Mouse (Mus musculus): ENCODE data around the gene Lmnb2. TPM values are rescaled to one million over a fixed set of nuclear protein-coding genes. Genes with fewer than 3 reads are reported as not detected.
A peak's percentile ranks its signal among the peaks of the same experiment; 100 is the strongest.

The Lmnb2 gene
- polyA plus RNA-seq, 1 experiment from 2014 or later = 12.1 TPM

DNA sequence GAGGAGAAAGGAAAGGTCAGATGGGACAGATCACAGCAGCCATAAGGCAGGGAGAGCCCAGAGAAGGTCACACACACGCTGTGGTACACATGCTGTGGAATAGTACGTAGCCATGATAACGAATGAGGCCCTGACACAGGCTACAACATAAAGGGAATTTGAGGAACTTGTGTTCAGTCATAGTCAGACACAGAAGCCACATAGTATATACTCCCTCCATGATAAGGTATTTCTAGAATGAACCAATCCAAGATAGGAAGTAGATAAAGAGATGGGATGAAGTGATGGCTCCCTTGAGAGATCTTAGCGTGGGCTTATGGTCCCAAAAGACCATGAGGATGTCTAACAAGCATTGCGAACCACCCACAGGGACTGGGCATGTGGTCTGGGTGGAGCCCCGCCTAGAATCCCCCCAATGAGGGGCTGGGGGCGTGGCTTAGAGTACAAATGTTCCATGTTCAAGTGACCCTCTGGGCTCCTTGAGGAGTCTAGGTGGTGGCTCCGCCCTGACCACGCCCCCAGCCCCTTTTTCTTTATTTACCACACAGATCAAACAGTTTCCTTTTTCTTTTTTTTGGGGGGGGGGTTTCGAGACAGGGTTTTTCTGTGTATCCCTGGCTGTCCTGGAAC lies 33.8 kb upstream of the Lmnb2 start:
- no peak overlapping the region for H3K4me2 ChIP-seq (replicated peaks; ENCODE audit: low read depth, low read length)
- H3K9ac ChIP-seq (replicated peaks; ENCODE audit: low read depth, low read length) = no peak overlapping the region
- WGBS = 78% methylated on average over 10 of the region's 10 CpGs
- H3K27me3 ChIP-seq (ENCODE audit: control insufficient read depth, insufficient read depth, low read length) = no peaks in the 10 kb centered on the region
- no peak overlapping the region for H3K4me3 ChIP-seq (ENCODE audit: low read depth, low read length)
- no peaks in the 10 kb centered on the region for H3K9me3 ChIP-seq (ENCODE audit: control insufficient read depth, low read depth, low read length)
- H3K4me1 ChIP-seq (ENCODE audit: control insufficient read depth, insufficient read depth, low read length) = peaks cover 27% of the 10 kb centered on the region
- no peak for ATAC-seq (ENCODE audit: insufficient number of reproducible peaks, insufficient read depth, low FRiP score, low read depth)
- H3K36me3 ChIP-seq (ENCODE audit: control insufficient read depth, insufficient read depth, low read length) = no peaks in the 10 kb centered on the region
- no peak overlapping the region for H3K27ac ChIP-seq (ENCODE audit: low read length)

DNA sequence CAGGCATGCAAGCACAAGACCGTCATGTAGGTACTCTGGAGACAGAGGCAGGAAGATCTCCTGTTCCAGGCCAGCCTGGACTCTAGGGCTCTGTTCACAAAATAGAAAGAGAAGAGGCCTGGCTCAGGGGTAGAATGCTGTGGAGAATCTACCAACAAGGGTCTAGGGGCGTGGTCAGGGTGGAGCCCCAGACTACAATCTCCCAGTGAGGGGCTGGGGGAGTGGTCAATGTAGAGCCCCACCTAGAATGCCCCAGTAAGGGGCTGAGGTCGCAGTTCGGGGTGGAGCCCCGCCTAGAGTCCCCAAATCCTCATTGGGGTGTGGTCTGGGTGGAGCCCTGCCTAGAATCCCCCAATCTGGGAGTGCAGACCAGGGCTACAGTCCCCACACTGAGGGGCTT lies 32.3 kb upstream of the Lmnb2 start:
- Histone ChIP-seq H3K4me1 (ENCODE audit: control insufficient read depth, insufficient read depth, low read length) (peaks cover 26% of the 10 kb centered on the region), H3K27ac (ENCODE audit: low read length) (no peak overlapping the region), H3K36me3 (ENCODE audit: control insufficient read depth, insufficient read depth, low read length) (no peaks in the 10 kb centered on the region), H3K9me3 (ENCODE audit: control insufficient read depth, low read depth, low read length) (no peaks in the 10 kb centered on the region), H3K27me3 (ENCODE audit: control insufficient read depth, insufficient read depth, low read length) (no peaks in the 10 kb centered on the region), H3K4me3 (ENCODE audit: low read depth, low read length) (no peak overlapping the region), H3K9ac (replicated peaks; ENCODE audit: low read depth, low read length) (no peak overlapping the region), H3K4me2 (replicated peaks; ENCODE audit: low read depth, low read length) (no peak overlapping the region)
- no peak for ATAC-seq (ENCODE audit: insufficient number of reproducible peaks, insufficient read depth, low FRiP score, low read depth)
- WGBS = 22% methylated on average over 5 of the region's 5 CpGs

DNA sequence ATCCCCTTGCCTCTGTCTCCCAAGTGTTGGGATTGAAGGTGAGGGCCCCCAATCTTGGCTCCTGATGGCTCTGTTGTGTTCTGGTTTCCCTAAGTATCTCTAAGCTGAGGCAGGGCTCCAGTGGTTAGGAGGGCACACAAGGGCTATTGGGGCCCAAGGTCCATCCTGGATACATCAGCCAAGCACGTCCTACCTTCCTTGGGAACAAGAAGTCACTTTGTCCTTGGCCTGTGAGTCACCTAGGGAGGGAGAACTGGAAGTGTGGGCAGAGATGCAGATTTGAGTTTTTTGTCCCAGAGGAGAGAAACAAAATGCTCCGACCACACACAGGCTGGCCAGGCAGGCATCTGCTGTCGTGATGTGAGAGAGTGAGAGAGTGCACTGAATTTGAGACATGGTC lies 31.0 kb upstream of the Lmnb2 start:
- Histone ChIP-seq H3K9ac (replicated peaks; ENCODE audit: low read depth, low read length) (no peak overlapping the region), H3K4me1 (ENCODE audit: control insufficient read depth, insufficient read depth, low read length) (peaks cover 16% of the 10 kb centered on the region), H3K4me2 (replicated peaks; ENCODE audit: low read depth, low read length) (no peak overlapping the region), H3K27me3 (ENCODE audit: control insufficient read depth, insufficient read depth, low read length) (no peaks in the 10 kb centered on the region), H3K9me3 (ENCODE audit: control insufficient read depth, low read depth, low read length) (no peaks in the 10 kb centered on the region), H3K4me3 (ENCODE audit: low read depth, low read length) (no peak overlapping the region), H3K27ac (ENCODE audit: low read length) (0 out of 2 replicates have a peak overlapping the region, but pooled peaks have one; percentile 15), H3K36me3 (ENCODE audit: control insufficient read depth, insufficient read depth, low read length) (no peaks in the 10 kb centered on the region)
- WGBS = 79% methylated on average over 3 of the region's 3 CpGs
- no peak for ATAC-seq (ENCODE audit: insufficient number of reproducible peaks, insufficient read depth, low FRiP score, low read depth)

DNA sequence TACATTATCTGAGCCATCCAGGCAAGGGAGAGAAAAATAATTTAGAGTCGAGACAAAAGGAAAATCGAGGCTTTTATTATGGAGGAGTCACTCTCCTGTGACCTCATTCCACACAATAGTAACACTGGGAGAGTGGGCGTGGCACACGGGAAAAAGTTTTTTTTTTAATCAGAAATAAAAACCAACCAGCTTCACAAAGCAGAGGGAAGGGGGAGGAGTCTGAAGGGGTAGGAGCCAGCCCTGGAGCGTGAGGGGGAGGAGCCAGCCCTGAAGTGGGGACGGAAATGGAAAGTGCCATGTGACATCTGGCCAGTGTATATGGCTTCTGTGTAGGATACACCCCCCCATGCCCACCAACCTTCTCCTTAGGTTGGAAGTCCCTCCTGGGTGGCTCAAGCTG lies 30.5 kb upstream of the Lmnb2 start:
- no peaks in the 10 kb centered on the region for H3K9me3 ChIP-seq (ENCODE audit: control insufficient read depth, low read depth, low read length)
- WGBS = 28% methylated on average over 6 of the region's 6 CpGs
- H3K4me3 ChIP-seq (ENCODE audit: low read depth, low read length) = no peak overlapping the region
- H3K4me2 ChIP-seq (replicated peaks; ENCODE audit: low read depth, low read length) = no peak overlapping the region
- no peaks in the 10 kb centered on the region for H3K36me3 ChIP-seq (ENCODE audit: control insufficient read depth, insufficient read depth, low read length)
- H3K27ac ChIP-seq (ENCODE audit: low read length) = peak overlapping the region; percentile 39; the same call in 1 of the 2 replicates
- H3K4me1 ChIP-seq (ENCODE audit: control insufficient read depth, insufficient read depth, low read length) = peaks cover 19% of the 10 kb centered on the region
- no peak overlapping the region for H3K9ac ChIP-seq (replicated peaks; ENCODE audit: low read depth, low read length)
- peak; percentile 67 for ATAC-seq (ENCODE audit: insufficient number of reproducible peaks, insufficient read depth, low FRiP score, low read depth)
- H3K27me3 ChIP-seq (ENCODE audit: control insufficient read depth, insufficient read depth, low read length) = no peaks in the 10 kb centered on the region

DNA sequence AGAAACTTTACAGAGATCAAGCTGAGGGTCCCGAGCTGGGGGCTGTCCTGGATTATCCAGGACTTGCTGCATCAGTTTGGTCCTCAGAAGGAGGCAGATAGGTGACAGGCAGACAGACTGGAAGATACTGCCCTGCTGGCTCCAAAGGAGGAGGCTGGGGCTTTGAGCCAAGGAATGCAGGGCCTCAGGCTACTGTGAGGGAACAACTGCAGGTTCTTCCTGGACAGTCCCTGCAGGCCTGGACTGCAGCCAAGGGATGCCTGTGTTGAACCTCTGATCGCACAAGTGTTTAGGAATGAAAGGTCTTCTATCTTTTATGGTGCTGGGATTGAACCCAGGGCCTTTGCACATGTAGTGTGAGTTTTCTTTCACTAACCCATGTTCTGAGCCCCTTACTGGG lies 29.8 kb upstream of the Lmnb2 start:
- Histone ChIP-seq H3K9me3 (ENCODE audit: control insufficient read depth, low read depth, low read length) (no peaks in the 10 kb centered on the region), H3K27ac (ENCODE audit: low read length) (peak overlapping the region; percentile 27; the same call in 1 of the 2 replicates), H3K9ac (replicated peaks; ENCODE audit: low read depth, low read length) (0 out of 2 replicates have a peak overlapping the region, but pooled peaks have one; percentile 1), H3K4me2 (replicated peaks; ENCODE audit: low read depth, low read length) (no peak overlapping the region), H3K4me3 (ENCODE audit: low read depth, low read length) (no peak overlapping the region), H3K36me3 (ENCODE audit: control insufficient read depth, insufficient read depth, low read length) (no peaks in the 10 kb centered on the region), H3K27me3 (ENCODE audit: control insufficient read depth, insufficient read depth, low read length) (no peaks in the 10 kb centered on the region), H3K4me1 (ENCODE audit: control insufficient read depth, insufficient read depth, low read length) (peaks cover 21% of the 10 kb centered on the region)
- ATAC-seq (ENCODE audit: insufficient number of reproducible peaks, insufficient read depth, low FRiP score, low read depth) = no peak
- WGBS = 26% methylated on average over 2 of the region's 2 CpGs

DNA sequence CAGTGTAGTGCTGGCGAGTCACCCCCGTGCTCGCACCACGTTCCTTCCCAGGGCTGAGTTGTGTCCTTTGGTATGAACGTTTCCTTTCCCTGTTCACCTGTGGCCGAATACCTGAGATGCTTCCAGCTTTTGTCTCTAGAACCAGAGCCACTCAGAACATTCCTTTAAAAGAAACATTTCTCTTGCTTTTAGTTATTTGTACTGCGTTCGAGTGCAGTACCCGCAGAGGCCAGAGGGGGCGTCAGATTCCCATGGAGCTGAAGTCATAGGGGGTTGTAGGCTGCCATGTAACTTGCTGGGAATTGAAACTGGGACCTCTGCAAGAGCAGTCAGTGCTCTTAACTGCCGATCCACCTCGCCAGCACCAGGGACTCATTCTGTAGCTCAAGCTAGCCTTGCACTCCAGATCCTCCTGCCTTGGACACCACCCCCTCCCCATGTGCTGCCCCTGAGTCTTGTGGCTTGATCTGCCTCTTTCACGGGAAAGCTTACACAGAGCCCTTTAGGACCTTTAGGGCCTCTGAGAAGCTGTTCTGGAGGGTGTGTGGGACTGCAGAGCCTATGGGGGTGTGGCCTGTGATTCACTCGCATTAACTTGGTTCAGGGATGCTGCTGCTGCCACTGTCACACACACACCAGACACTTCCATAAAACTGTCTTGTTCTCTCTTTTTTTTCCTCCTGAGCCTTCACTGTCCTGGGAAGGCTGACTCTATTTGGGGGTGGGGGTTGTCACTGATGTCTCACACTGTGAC lies 28.8 kb upstream of the Lmnb2 start:
- 64% methylated on average over 14 of the region's 14 CpGs for WGBS

DNA sequence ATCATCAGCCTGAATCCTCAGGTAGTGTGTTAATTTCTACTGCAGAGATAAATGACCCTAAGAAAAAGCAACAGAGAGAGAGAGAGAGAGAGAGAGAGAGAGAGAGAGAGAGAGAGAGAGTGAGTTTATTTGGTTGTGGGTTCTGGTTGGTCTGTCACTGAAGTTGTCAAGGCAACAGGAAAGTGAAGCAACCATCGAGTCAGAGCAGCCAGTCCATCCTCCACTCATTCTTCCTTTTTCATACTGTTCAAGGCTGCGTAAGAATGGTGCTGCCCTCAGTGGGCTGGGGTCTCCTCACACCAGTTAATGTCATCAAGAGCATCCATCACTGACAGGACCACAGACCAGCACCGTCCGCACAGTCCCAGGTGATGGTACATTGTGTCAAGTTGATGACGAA lies 26.2 kb upstream of the Lmnb2 start:
- ATAC-seq (ENCODE audit: insufficient number of reproducible peaks, insufficient read depth, low FRiP score, low read depth) = no peak
- WGBS = 72% methylated on average over 5 of the region's 5 CpGs

More for the DNA sequence above, 28.8 kb upstream of the Lmnb2 start:
- peak overlapping the region; percentile 27; the same call in 1 of the 2 replicates for H3K27ac ChIP-seq (ENCODE audit: low read length)
- no peak overlapping the region for H3K4me3 ChIP-seq (ENCODE audit: low read depth, low read length)
- H3K27me3 ChIP-seq (ENCODE audit: control insufficient read depth, insufficient read depth, low read length) = no peaks in the 10 kb centered on the region
- no peaks in the 10 kb centered on the region for H3K36me3 ChIP-seq (ENCODE audit: control insufficient read depth, insufficient read depth, low read length)
- H3K9ac ChIP-seq (replicated peaks; ENCODE audit: low read depth, low read length) = no peak overlapping the region
- no peaks in the 10 kb centered on the region for H3K9me3 ChIP-seq (ENCODE audit: control insufficient read depth, low read depth, low read length)
- H3K4me1 ChIP-seq (ENCODE audit: control insufficient read depth, insufficient read depth, low read length) = peaks cover 21% of the 10 kb centered on the region
- H3K4me2 ChIP-seq (replicated peaks; ENCODE audit: low read depth, low read length) = no peak overlapping the region
- ATAC-seq (ENCODE audit: insufficient number of reproducible peaks, insufficient read depth, low FRiP score, low read depth) = no peak

DNA sequence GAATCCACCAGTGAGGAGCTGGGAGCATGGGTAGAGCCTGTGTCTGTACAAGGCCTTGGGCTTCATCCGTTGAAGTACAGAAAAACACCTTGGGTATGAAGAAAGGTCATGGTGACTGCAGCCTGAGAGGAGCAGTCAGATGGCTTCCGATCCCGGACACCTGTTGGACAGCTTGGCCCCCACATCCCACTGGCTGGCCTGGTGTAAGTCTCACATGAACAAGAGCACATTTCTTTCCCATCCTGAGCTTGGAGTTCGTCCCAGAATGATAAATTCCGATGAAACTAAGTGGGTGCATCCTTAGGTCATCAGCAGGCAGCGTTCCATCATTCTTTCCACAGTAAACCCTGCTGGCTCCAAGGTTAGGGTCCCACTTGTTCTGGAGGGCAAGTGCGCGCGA lies 25.7 kb upstream of the Lmnb2 start:
- H3K4me2 ChIP-seq (replicated peaks; ENCODE audit: low read depth, low read length) = no peak overlapping the region
- no peaks in the 10 kb centered on the region for H3K9me3 ChIP-seq (ENCODE audit: control insufficient read depth, low read depth, low read length)
- H3K4me3 ChIP-seq (ENCODE audit: low read depth, low read length) = no peak overlapping the region
- no peaks in the 10 kb centered on the region for H3K27me3 ChIP-seq (ENCODE audit: control insufficient read depth, insufficient read depth, low read length)
- 51% methylated on average over 9 of the region's 9 CpGs for WGBS
- no peak overlapping the region for H3K9ac ChIP-seq (replicated peaks; ENCODE audit: low read depth, low read length)
- peaks cover 47% of the 10 kb centered on the region for H3K4me1 ChIP-seq (ENCODE audit: control insufficient read depth, insufficient read depth, low read length)
- H3K27ac ChIP-seq (ENCODE audit: low read length) = no peak overlapping the region
- no peak for ATAC-seq (ENCODE audit: insufficient number of reproducible peaks, insufficient read depth, low FRiP score, low read depth)
- no peaks in the 10 kb centered on the region for H3K36me3 ChIP-seq (ENCODE audit: control insufficient read depth, insufficient read depth, low read length)

More for the DNA sequence above, 26.2 kb upstream of the Lmnb2 start:
- Histone ChIP-seq H3K9ac (replicated peaks; ENCODE audit: low read depth, low read length) (no peak overlapping the region), H3K36me3 (ENCODE audit: control insufficient read depth, insufficient read depth, low read length) (no peaks in the 10 kb centered on the region), H3K4me1 (ENCODE audit: control insufficient read depth, insufficient read depth, low read length) (peaks cover 42% of the 10 kb centered on the region), H3K27me3 (ENCODE audit: control insufficient read depth, insufficient read depth, low read length) (no peaks in the 10 kb centered on the region), H3K27ac (ENCODE audit: low read length) (no peak overlapping the region), H3K4me3 (ENCODE audit: low read depth, low read length) (no peak overlapping the region), H3K9me3 (ENCODE audit: control insufficient read depth, low read depth, low read length) (no peaks in the 10 kb centered on the region), H3K4me2 (replicated peaks; ENCODE audit: low read depth, low read length) (no peak overlapping the region)

Data from stomach, embryonic 14.5 days (tissue).